Mouse (Mus musculus) neural tube, embryonic 14.5 days (tissue): ENCODE measurements around the gene Sp8. TPM values are rescaled to one million over a fixed set of nuclear protein-coding genes. Genes with fewer than 3 reads are reported as not detected.

ENCODE experiments used
- ATAC-seq: fragments of 200-750 bp; cut with Nextera tagmentation; 2 replicates; pipeline ENCODE4 v1.8.0; 2017; ENCODE audit warnings: low read depth, mild to moderate bottlenecking, moderate TSS enrichment, moderate library complexity
- H3K27ac ChIP-seq: fragments of 300-500 bp; sonication (generic); 2 replicates; pipeline ENCODE4 v1.5.1; 2014; ENCODE audit warnings: low read depth, mild to moderate bottlenecking, control low read depth, low read length, moderate library complexity, mixed read lengths
- H3K27me3 ChIP-seq: fragments of 300-500 bp; sonication (generic); 2 replicates; pipeline ENCODE4 v1.6.1; 2014; ENCODE audit warnings: low read length; ENCODE audit not compliant: control insufficient read depth, insufficient read depth
- H3K36me3 ChIP-seq: fragments of 300-500 bp; sonication (generic); 2 replicates; pipeline ENCODE4 v1.6.1; 2014; ENCODE audit warnings: low read length, mixed read lengths; ENCODE audit not compliant: control insufficient read depth, insufficient read depth
- H3K4me1 ChIP-seq: fragments of 300-500 bp; sonication (generic); 2 replicates; pipeline ENCODE4 v1.6.1; 2014; ENCODE audit warnings: low read length; ENCODE audit not compliant: control insufficient read depth, insufficient read depth
- H3K4me2 ChIP-seq: fragments of 300-500 bp; sonication (generic); 2 replicates; pipeline ENCODE4 v1.6.1; 2014; ENCODE audit warnings: mild to moderate bottlenecking, low read depth, low read length, control low read depth
- H3K4me3 ChIP-seq: fragments of 300-500 bp; sonication (generic); 2 replicates; pipeline ENCODE4 v1.5.1; 2014; ENCODE audit warnings: low read depth, low read length, control low read depth, mixed read lengths
- H3K9ac ChIP-seq: fragments of 300-500 bp; sonication (generic); replicated peaks from 2 replicates; pipeline ENCODE4 v1.6.1; 2014; ENCODE audit warnings: low read depth, mild to moderate bottlenecking, control low read depth, low read length, mixed read lengths
- H3K9me3 ChIP-seq: fragments of 300-500 bp; sonication (generic); 2 replicates; pipeline ENCODE4 v1.6.1; 2016; ENCODE audit warnings: low read length; ENCODE audit not compliant: control insufficient read depth
- WGBS: fragments of 180-500 bp; shearing (Covaris S2); extraction: QIAGEN DNeasy Blood & Tissue Kit; methylation state at CpG from one replicate; pipeline ENCODE4 v1.1.7; 2014; 5-methylcytosine and 5-hydroxymethylcytosine counted together
- polyA plus RNA-seq: library from polyadenylated mRNA; unstranded; fragments of >200 nt; fragmentation: Nextera tagmentation; extraction: Ambion mirVana; gene quantifications from 2 replicates; pipeline ENCODE4 v1.2.1, GENCODE M21; 2014

Gene Sp8
- polyA plus RNA-seq, 1 experiment from 2014 or later, result 3.7 TPM

DNA sequence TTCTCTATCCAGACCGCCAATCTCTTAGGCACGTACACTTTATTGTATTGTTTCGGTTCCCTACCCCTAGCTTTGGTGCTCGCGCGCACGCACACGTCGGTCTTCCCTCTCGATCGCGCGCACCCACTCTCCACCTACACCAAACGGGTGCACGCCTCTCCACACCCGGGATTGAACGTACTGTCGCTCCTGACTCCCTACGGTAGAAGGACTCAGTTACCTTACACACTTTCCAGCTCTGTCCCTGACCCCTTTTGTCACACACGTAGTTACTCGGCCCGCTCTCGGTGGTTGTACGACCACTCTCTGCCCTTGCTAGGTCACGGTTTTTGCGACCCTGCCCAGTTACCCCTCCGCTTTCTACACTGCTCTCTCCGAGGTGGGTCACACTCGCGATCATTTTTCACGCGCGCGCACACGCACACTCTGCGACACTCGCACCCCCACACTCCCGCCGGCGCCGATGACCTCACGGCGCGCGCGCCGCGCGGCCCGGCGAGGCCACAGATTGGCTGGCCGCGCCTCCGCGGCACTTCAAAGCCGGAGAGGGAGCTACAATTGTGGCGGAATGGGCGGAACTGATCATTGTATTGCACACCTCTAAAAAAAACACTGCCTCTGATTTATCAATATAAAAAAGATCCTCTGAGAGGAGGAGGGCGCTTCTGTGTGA lies 656 bp downstream of the Sp8 start:
- Histone ChIP-seq H3K9me3 (no peaks in the 10 kb centered on the region), H3K36me3 (no peaks in the 10 kb centered on the region), H3K4me1 (peaks cover 14% of the 10 kb centered on the region), H3K27me3 (peaks cover 35% of the 10 kb centered on the region), H3K9ac (no peak overlapping the region), H3K4me3 (peak overlapping the region; percentile 33), H3K27ac (no peak overlapping the region), H3K4me2 (peak overlapping the region; percentile 47)
- 1% methylated on average over 59 of the region's 59 CpGs for WGBS
- ATAC-seq, result peak; percentile 38

- Histone ChIP-seq H3K4me3 (peak overlapping the region; percentile 33), H3K4me1 (peaks cover 14% of the 10 kb centered on the region), H3K27ac (no peak overlapping the region), H3K27me3 (peaks cover 39% of the 10 kb centered on the region), H3K9ac (no peak overlapping the region), H3K4me2 (peak overlapping the region; percentile 47; the same call in 1 of the 2 replicates), H3K36me3 (no peaks in the 10 kb centered on the region), H3K9me3 (no peaks in the 10 kb centered on the region)
- WGBS, result under 1% methylated on average over 17 of the region's 17 CpGs
- ATAC-seq, result no peak
Measured at GRCm38 (mm10) chr12:118847381-118847780, 1.3 kb downstream of the Sp8 start.

- under 1% methylated on average over 23 of the region's 23 CpGs for WGBS
- peaks cover 43% of the 10 kb centered on the region for H3K27me3 ChIP-seq
- peak; percentile 15; the same call in 1 of the 2 replicates for ATAC-seq
Measured at GRCm38 (mm10) chr12:118847861-118848495, 1.8 kb downstream of the Sp8 start.

GRCm38 (mm10) chr12:118848496-118849202 lies 2.5 kb downstream of the Sp8 start:
- Histone ChIP-seq H3K36me3 (no peaks in the 10 kb centered on the region), H3K4me1 (peaks cover 14% of the 10 kb centered on the region), H3K9ac (peak overlapping the region; percentile 53), H3K9me3 (no peaks in the 10 kb centered on the region), H3K4me2 (peak overlapping the region; percentile 47), H3K27me3 (peaks cover 47% of the 10 kb centered on the region), H3K4me3 (peak overlapping the region; percentile 33), H3K27ac (peak overlapping the region; percentile 16; the same call in 1 of the 2 replicates)
- WGBS, result under 1% methylated on average over 71 of the region's 80 CpGs
- peak; percentile 15; the same call in 1 of the 2 replicates for ATAC-seq

More at GRCm38 (mm10) chr12:118847861-118848495, 1.8 kb downstream of the Sp8 start:
- peak overlapping the region; percentile 47 for H3K4me2 ChIP-seq
- H3K27ac ChIP-seq, result peak overlapping the region; percentile 16; the same call in 1 of the 2 replicates
- H3K36me3 ChIP-seq, result no peaks in the 10 kb centered on the region
- peak overlapping the region; percentile 33 for H3K4me3 ChIP-seq
- H3K9me3 ChIP-seq, result no peaks in the 10 kb centered on the region
- H3K9ac ChIP-seq, result peak overlapping the region; percentile 53
- peaks cover 14% of the 10 kb centered on the region for H3K4me1 ChIP-seq

DNA sequence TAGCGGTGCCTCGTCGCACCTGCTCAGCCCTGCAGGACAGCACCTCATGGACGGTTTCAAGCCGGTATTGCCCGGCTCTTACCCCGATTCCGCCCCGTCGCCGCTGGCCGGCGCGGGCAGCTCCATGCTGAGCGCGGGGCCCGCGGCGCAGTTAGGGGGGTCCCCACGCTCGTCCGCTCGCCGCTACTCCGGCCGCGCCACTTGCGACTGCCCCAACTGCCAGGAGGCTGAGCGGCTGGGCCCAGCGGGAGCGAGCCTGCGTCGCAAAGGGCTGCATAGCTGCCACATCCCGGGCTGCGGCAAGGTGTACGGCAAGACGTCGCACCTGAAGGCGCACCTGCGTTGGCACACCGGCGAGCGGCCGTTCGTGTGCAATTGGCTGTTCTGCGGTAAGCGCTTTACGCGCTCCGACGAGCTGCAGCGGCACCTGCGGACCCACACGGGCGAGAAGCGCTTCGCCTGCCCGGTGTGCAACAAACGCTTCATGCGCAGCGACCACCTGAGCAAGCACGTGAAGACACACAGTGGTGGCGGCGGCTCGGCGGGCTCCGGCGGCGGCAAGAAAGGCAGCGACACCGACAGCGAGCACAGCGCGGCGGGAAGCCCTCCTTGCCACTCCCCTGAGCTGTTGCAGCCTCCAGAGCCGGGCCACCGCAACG lies 3.2 kb downstream of the Sp8 start:
- H3K4me1 ChIP-seq, result peaks cover 14% of the 10 kb centered on the region
- no peaks in the 10 kb centered on the region for H3K36me3 ChIP-seq
- peak; percentile 44 for ATAC-seq
- peaks cover 43% of the 10 kb centered on the region for H3K27me3 ChIP-seq
- no peaks in the 10 kb centered on the region for H3K9me3 ChIP-seq
- 0 out of 2 replicates have a peak overlapping the region, but pooled peaks have one; percentile 5 for H3K27ac ChIP-seq
- peak overlapping the region; percentile 53 for H3K9ac ChIP-seq
- peak overlapping the region; percentile 33 for H3K4me3 ChIP-seq
- H3K4me2 ChIP-seq, result peak overlapping the region; percentile 47
- under 1% methylated on average over 74 of the region's 78 CpGs for WGBS

DNA sequence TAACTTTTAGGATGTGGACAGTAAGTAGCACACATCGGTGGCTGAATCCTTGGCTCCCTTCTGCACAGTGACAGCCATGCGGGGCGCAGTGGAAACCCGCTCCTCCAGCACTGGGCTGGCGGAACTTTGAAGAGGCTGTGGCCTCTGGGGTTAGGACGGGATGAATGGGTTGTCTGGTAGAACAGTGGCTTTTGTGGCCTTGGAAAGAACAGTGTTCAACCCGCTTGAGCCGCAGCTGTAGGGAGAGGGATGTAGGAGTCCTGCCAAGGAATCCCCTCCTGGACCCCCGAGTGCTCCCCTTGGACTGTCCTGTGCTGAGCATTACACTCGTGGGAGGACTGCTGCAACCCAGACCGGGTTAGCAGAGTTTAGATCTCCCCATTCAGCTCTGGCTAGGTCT lies 3.9 kb downstream of the Sp8 start:
- Histone ChIP-seq H3K27ac (no peak overlapping the region), H3K9me3 (no peaks in the 10 kb centered on the region), H3K4me3 (peak overlapping the region; percentile 33), H3K4me1 (peaks cover 14% of the 10 kb centered on the region), H3K9ac (peak overlapping the region; percentile 53), H3K4me2 (0 out of 2 replicates have a peak overlapping the region, but pooled peaks have one; percentile 0), H3K27me3 (peaks cover 40% of the 10 kb centered on the region), H3K36me3 (no peaks in the 10 kb centered on the region)
- WGBS, result under 1% methylated on average over 11 of the region's 11 CpGs
- 0 out of 2 replicates have a peak, but pooled peaks have one; percentile 15 for ATAC-seq

DNA sequence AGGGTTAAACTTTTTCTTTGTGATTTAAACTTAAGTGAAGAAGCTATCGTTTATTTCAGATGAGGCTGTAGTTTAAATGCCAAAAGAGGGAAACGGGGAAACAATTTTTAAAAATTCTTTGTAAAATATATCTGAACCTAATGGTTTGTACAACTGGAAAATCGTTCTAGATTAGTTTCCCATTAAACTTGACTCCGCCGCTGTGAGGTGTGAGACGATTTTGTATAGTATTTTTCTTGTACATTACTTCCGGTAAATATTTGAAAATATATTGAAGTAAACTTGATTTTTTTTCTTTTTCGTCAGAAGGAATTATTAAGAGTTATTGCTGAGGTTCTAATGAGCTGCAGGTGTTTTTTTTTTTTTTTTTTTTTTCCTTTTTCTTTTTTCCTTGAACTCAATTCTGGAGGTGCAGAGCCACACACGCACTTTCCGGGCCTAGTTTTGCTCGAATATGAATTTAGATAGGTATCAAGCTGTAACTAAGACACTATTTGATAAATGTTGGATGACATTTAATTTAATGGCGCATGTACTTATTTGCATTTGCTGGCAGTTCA lies 4.8 kb downstream of the Sp8 start:
- 9% methylated on average over 12 of the region's 12 CpGs for WGBS
- peaks cover 38% of the 10 kb centered on the region for H3K27me3 ChIP-seq
- H3K9me3 ChIP-seq, result no peaks in the 10 kb centered on the region
- no peak overlapping the region for H3K27ac ChIP-seq
- H3K9ac ChIP-seq, result no peak overlapping the region
- no peak for ATAC-seq
- H3K4me1 ChIP-seq, result peaks cover 14% of the 10 kb centered on the region
- no peak overlapping the region for H3K4me2 ChIP-seq
- no peaks in the 10 kb centered on the region for H3K36me3 ChIP-seq
- peak overlapping the region; percentile 33; the same call in 1 of the 2 replicates for H3K4me3 ChIP-seq

DNA sequence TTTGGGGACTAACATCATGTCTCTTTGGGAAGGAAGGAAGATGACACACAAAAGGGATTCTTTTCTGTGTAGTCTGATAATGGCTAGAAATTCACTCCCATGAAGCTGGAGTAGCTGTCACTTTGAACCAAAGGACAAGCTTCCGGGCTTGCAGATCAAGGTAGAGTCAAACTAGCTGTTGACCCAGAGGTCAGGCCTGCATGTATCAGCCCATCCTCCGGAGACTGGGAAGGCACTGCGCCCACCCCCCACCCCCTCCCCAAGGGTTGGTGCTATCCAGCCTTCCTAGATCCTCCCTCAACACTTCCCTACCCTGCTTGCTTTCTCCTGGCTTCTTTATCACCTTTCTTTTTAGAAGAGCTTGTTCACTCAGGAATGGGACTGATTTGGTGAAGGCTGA lies 7.2 kb downstream of the Sp8 start:
- Histone ChIP-seq H3K4me2 (peak overlapping the region; percentile 7; the same call in 1 of the 2 replicates), H3K4me1 (peaks cover 9% of the 10 kb centered on the region; the same call in 1 of the 2 replicates), H3K9me3 (no peaks in the 10 kb centered on the region), H3K36me3 (no peaks in the 10 kb centered on the region), H3K27me3 (peaks cover 46% of the 10 kb centered on the region), H3K4me3 (no peak overlapping the region), H3K9ac (no peak overlapping the region), H3K27ac (no peak overlapping the region)
- no peak for ATAC-seq
- WGBS, result 4% methylated on average over 3 of the region's 3 CpGs
